Mouse (Mus musculus) ES-E14 (cell line): Measurements from ENCODE around the gene Prune1. TPM values are rescaled to one million over a fixed set of nuclear protein-coding genes. Genes with fewer than 3 reads are reported as not detected.

Experiments
- DNase-seq: peaks from one replicate; pipeline ENCODE4 v3.0.0-alpha.2; 2013; ENCODE audit warnings: low read depth, low spot score
- H3K27ac ChIP-seq: 2 replicates; pipeline ENCODE4 v1.5.1; 2012; ENCODE audit warnings: low read depth, mild to moderate bottlenecking, low read length, moderate library complexity, mixed read lengths; ENCODE audit not compliant: poor library complexity, insufficient read depth, severe bottlenecking
- H3K36me3 ChIP-seq: 2 replicates; pipeline ENCODE4 v1.6.1; 2012; ENCODE audit warnings: mild to moderate bottlenecking, low read length, moderate library complexity, mixed read lengths; ENCODE audit not compliant: control insufficient read depth, poor library complexity, insufficient read depth, severe bottlenecking
- H3K4me1 ChIP-seq, 2 experiments: fragments of 150-350 bp in 1 of 2; sonication (generic) in 1 of 2; 2 replicates each; pipeline ENCODE4 v1.6.1; 2012; ENCODE audit warnings: low read length in 2 of 2, mild to moderate bottlenecking in 1 of 2, mixed read lengths in 1 of 2; ENCODE audit not compliant: control insufficient read depth in 2 of 2, insufficient read depth in 2 of 2, poor library complexity in 1 of 2
- H3K4me3 ChIP-seq, 2 experiments: fragments of 150-350 bp in 1 of 2; sonication (generic) in 1 of 2; 2 replicates each; pipeline ENCODE4 v1.5.1; 2012; ENCODE audit warnings: low read length in 2 of 2, low read depth in 1 of 2, mild to moderate bottlenecking in 1 of 2, mixed read lengths in 1 of 2; ENCODE audit not compliant: insufficient read depth in 1 of 2, poor library complexity in 1 of 2, severe bottlenecking in 1 of 2
- H3K9ac ChIP-seq: 2 replicates; pipeline ENCODE4 v1.6.1; 2012; ENCODE audit warnings: low read depth, mild to moderate bottlenecking, low read length, mixed read lengths; ENCODE audit not compliant: poor library complexity, insufficient read depth, severe bottlenecking
- H3K9me3 ChIP-seq: fragments of 150-350 bp; sonication (generic); 2 replicates; pipeline ENCODE4 v1.6.1; 2012; ENCODE audit warnings: low read depth, mild to moderate bottlenecking, low read length; ENCODE audit not compliant: control insufficient read depth, insufficient read depth
- CHD2 ChIP-seq: IDR thresholded peaks from 2 replicates; pipeline ENCODE4 v1.6.1; 2014; ENCODE audit warnings: mild to moderate bottlenecking, low read depth, low read length, inconsistent platforms
- HCFC1 ChIP-seq: IDR thresholded peaks from 2 replicates; pipeline ENCODE4 v1.6.1; 2012; ENCODE audit warnings: low read length, inconsistent platforms, borderline replicate concordance; ENCODE audit not compliant: insufficient read depth
- MAFK ChIP-seq: IDR thresholded peaks from 2 replicates; pipeline ENCODE4 v1.6.1; 2014; ENCODE audit warnings: mild to moderate bottlenecking, low read depth, low read length, inconsistent platforms; ENCODE audit not compliant: insufficient read depth
- ZC3H11A ChIP-seq: IDR thresholded peaks from 2 replicates; pipeline ENCODE4 v1.6.1; 2012; ENCODE audit warnings: low read depth, mild to moderate bottlenecking, inconsistent platforms, low read length, borderline replicate concordance
- ZNF384 ChIP-seq: IDR thresholded peaks from 2 replicates; pipeline ENCODE4 v1.6.1; 2012; ENCODE audit warnings: low read depth, low read length, inconsistent platforms
- in situ Hi-C, 2 experiments: fragments of 600-800 bp; cut with MboI; formaldehyde crosslinking; loops; one replicate each; pipeline ENCODE4 v1.15.1; 2025; ENCODE audit warnings: low sequenced_read_pairs in 2 of 2, inconsistent platforms in 1 of 2; ENCODE audit not compliant: unreplicated experiment in 2 of 2
- total RNA-seq: library from RNA; depleted of rRNA; stranded (reverse); fragments of 300-350 nt; gene quantifications from 2 replicates; pipeline ENCODE4 v1.2.3, GENCODE M21; 2012

Prune1 gene
- total RNA-seq, 1 experiment, result 26.4 TPM

DNA sequence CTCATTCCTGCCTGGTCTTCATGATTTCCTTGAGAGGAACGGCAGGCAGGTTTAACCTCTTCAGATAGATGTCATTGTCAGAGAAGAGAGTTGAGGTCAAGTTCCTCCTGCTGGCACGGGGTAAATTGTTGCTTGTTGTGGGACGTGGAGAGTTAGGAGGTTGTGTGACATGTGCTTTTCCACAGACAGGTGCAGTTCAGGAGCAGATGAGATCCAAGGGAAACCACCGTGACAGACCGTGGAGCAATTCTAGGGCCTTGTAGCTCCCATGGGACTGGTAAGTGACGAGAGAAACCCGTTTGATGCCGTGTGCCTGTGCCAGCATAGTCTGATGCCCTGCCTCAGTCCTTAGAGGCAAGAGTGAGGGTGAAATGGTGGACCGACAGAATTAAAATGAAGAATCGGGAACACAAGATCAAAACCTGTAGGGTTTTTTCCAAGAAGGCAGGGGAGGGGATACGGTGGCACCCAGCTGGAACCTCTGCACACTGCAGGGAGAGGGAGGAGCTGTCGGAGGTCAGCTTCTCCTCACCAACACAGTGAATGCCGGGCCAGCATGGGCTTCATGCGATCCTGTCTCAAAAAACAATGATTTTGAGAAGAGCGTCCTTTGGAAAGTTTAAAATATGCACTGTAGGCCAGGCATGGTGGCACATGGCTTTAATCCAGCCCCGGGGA, 48.4 kb downstream of the Prune1 start:
- Histone ChIP-seq H3K9me3 (no peaks in the 10 kb centered on the region), H3K4me1 (peaks cover 19 to 48% of the 10 kb centered on the region in 2 experiments), H3K36me3 (peaks cover 44% of the 10 kb centered on the region), H3K27ac (0 out of 2 replicates have a peak overlapping the region, but pooled peaks have one; percentile 31), H3K9ac (no peak overlapping the region), H3K4me3 (no peak overlapping the region)
- in situ Hi-C loops, result no loop called here
- DNase-seq, result no peak
- TF ChIP-seq HCFC1 (no peak), CHD2 (no peak), MAFK (no peak), ZNF384 (no peak), ZC3H11A (no peak)

DNA sequence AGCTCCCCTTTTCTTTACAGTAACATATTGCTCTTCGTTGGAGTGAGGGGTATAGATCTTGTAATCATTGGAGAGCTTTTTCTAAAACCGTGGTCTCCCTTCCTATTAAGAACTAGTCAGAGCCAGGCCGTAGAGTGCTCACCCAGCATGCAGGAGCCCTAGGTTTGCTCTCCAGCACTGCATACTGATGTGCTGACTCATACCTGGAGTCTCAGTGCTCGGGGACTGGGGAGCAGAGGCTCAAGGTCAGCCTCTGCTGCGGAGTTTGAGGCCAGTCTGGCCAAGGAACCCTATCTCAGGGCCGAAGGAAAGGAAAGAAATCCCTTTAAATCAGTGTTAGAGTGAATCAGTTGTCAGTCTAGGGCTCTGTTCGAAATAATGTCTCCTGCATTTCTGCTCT, 49.1 kb downstream of the Prune1 start:
- no peaks in the 10 kb centered on the region for H3K9me3 ChIP-seq
- in situ Hi-C loops, result no loop called here
- DNase-seq, result no peak
- TF ChIP-seq ZNF384 (no peak), MAFK (peak; percentile 77)
- peaks cover 44% of the 10 kb centered on the region for H3K36me3 ChIP-seq
- no peak overlapping the region for H3K27ac ChIP-seq
- no peak overlapping the region; a peak in 1 of 4 replicates for H3K4me3 ChIP-seq
- no peak overlapping the region for H3K9ac ChIP-seq
- H3K4me1 ChIP-seq, result peaks cover 19 to 48% of the 10 kb centered on the region in 2 experiments

GRCm38 (mm10) chr3:95231298-95232221, 50.3 kb downstream of the Prune1 start, which contains the start of gene Mllt11:
Gene Mllt11 (minus strand): TSS chr3:95232171.
- TF ChIP-seq ZNF384 (no peak), CHD2 (no peak)
- peaks cover 40% of the 10 kb centered on the region for H3K36me3 ChIP-seq
- peak within 1 kb of the TSS; percentile 53 for H3K9ac ChIP-seq
- in situ Hi-C loops, result no loop called here
- peak within 1 kb of the TSS; percentile 38 to 46 for H3K4me3 ChIP-seq
- no peaks in the 10 kb centered on the region for H3K9me3 ChIP-seq
- peak within 1 kb of the TSS; percentile 69 for H3K27ac ChIP-seq
- H3K4me1 ChIP-seq, result peaks cover 22 to 46% of the 10 kb centered on the region in 2 experiments
- no peak for DNase-seq

GRCm38 (mm10) chr3:95230495-95231297, 51.2 kb downstream of the Prune1 start:
- Histone ChIP-seq H3K9me3 (no peaks in the 10 kb centered on the region), H3K27ac (peak overlapping the region; percentile 69), H3K4me1 (peaks cover 22 to 42% of the 10 kb centered on the region in 2 experiments), H3K4me3 (peak overlapping the region; percentile 38 to 96), H3K9ac (peak overlapping the region; percentile 60; the same call in 1 of the 2 replicates), H3K36me3 (peaks cover 33% of the 10 kb centered on the region)
- TF ChIP-seq MAFK (no peak), HCFC1 (no peak), ZC3H11A (no peak), CHD2 (no peak), ZNF384 (peak; percentile 87)
- in situ Hi-C loops, result no loop called here
- DNase-seq, result no peak
